Mouse (Mus musculus) liver, adult 2 months (tissue): ENCODE results near the gene Nupr1l. TPM values are rescaled to one million over a fixed set of nuclear protein-coding genes. Genes with fewer than 3 reads are reported as not detected.
A peak's percentile ranks its signal among the peaks of the same experiment; 100 is the strongest.

Source experiments
- DNase-seq: peaks from one replicate; pipeline ENCODE4 v3.0.0-alpha.2; 2011; ENCODE audit warnings: low read depth, low spot score; ENCODE audit errors: extremely low read depth
- H3K27ac ChIP-seq: fragments of 200-500 bp; replicated peaks from 2 replicates; pipeline ENCODE4 v1.5.1; 2012; ENCODE audit warnings: low read depth, mild to moderate bottlenecking, control low read depth, inconsistent platforms, low read length; ENCODE audit not compliant: insufficient read depth
- H3K27me3 ChIP-seq: fragments of 200-500 bp; 2 replicates; pipeline ENCODE4 v1.6.1; 2012; ENCODE audit warnings: mild to moderate bottlenecking, moderate library complexity, low read length, inconsistent platforms; ENCODE audit not compliant: control insufficient read depth, insufficient read depth
- H3K36me3 ChIP-seq: fragments of 200-500 bp; 2 replicates; pipeline ENCODE4 v1.6.1; 2012; ENCODE audit warnings: low read length, inconsistent platforms; ENCODE audit not compliant: control insufficient read depth, insufficient read depth
- H3K4me1 ChIP-seq: fragments of 200-500 bp; 2 replicates; pipeline ENCODE4 v1.6.1; 2011; ENCODE audit warnings: low read length; ENCODE audit not compliant: control insufficient read depth, insufficient read depth
- H3K4me3 ChIP-seq: fragments of 200-500 bp; 2 replicates; pipeline ENCODE4 v1.5.1; 2011; ENCODE audit warnings: low read depth, mild to moderate bottlenecking, control low read depth, low read length, moderate library complexity; ENCODE audit not compliant: insufficient read depth
- H3K79me2 ChIP-seq: fragments of 200-500 bp; 2 replicates; pipeline ENCODE4 v1.6.1; 2012; ENCODE audit warnings: inconsistent platforms, mild to moderate bottlenecking, low read length, moderate library complexity; ENCODE audit not compliant: control insufficient read depth, insufficient read depth
- H3K9ac ChIP-seq: fragments of 200-500 bp; 2 replicates; pipeline ENCODE4 v1.6.1; 2012; ENCODE audit warnings: low read depth, mild to moderate bottlenecking, control low read depth, inconsistent platforms, low read length
- CTCF ChIP-seq: fragments of 200-500 bp; IDR thresholded peaks from 2 replicates; pipeline ENCODE4 v1.5.1; 2011; ENCODE audit warnings: low read depth, low read length, control low read depth
- POLR2A ChIP-seq: fragments of 200-500 bp; IDR thresholded peaks from 2 replicates; pipeline ENCODE4 v1.6.1; 2011; ENCODE audit warnings: low read length, control low read depth; ENCODE audit not compliant: insufficient read depth; ENCODE audit errors: extremely low read depth
- WGBS: fragments of 180-500 bp; shearing (Covaris S2); methylation state at CpG from one replicate; pipeline ENCODE4 v1.1.7; 2018; 5-methylcytosine and 5-hydroxymethylcytosine counted together
- polyA plus RNA-seq: library from polyadenylated mRNA; depleted of rRNA; stranded (reverse); fragments of >200 nt; gene quantifications from 2 replicates; pipeline ENCODE4 v1.2.3, GENCODE M21; 2012; rRNA removed
- total RNA-seq: library from RNA; depleted of rRNA; stranded (reverse); fragments of >200 nt; gene quantifications from 2 replicates; pipeline ENCODE4 v1.2.3, GENCODE M21; 2014; rRNA removed

The Nupr1l gene
- total RNA-seq (0.54 and 2.2 TPM in 2 replicates), polyA plus RNA-seq (1.2 and 2.2 TPM in 2 replicates)

- Histone ChIP-seq H3K4me1 (no peaks in the 10 kb centered on the region), H3K27me3 (no peaks in the 10 kb centered on the region), H3K9ac (peak within 1 kb of the TSS; percentile 90), H3K27ac (peak within 1 kb of the TSS; percentile 86), H3K79me2 (no peaks in the 10 kb centered on the region), H3K4me3 (peak within 1 kb of the TSS; percentile 92), H3K36me3 (no peaks in the 10 kb centered on the region)
- TF ChIP-seq POLR2A, result peak; percentile 49; the same call in 1 of the 2 replicates
- TF ChIP-seq CTCF, result peak; percentile 26
- peak; percentile 65 for DNase-seq
- WGBS, result under 1% methylated on average over 63 of the region's 63 CpGs
Measured at GRCm38 (mm10) chr5:129908242-129908965, at the start of gene Nupr1l. TSS of gene Nupr1l (plus strand) at chr5:129908540.

GRCm38 (mm10) chr5:129862325-129862724 lies 46.0 kb upstream of the Nupr1l start:
- no peaks in the 10 kb centered on the region for H3K4me1 ChIP-seq
- no peak for DNase-seq
- H3K27ac ChIP-seq, result no peak overlapping the region
- H3K36me3 ChIP-seq, result peaks cover 9% of the 10 kb centered on the region
- no peaks in the 10 kb centered on the region for H3K79me2 ChIP-seq
- WGBS, result over 99% methylated on average over 6 of the region's 6 CpGs
- no peak overlapping the region for H3K4me3 ChIP-seq
- no peaks in the 10 kb centered on the region for H3K27me3 ChIP-seq
- no peak for TF ChIP-seq CTCF
- no peak for TF ChIP-seq POLR2A
- no peak overlapping the region for H3K9ac ChIP-seq

DNA sequence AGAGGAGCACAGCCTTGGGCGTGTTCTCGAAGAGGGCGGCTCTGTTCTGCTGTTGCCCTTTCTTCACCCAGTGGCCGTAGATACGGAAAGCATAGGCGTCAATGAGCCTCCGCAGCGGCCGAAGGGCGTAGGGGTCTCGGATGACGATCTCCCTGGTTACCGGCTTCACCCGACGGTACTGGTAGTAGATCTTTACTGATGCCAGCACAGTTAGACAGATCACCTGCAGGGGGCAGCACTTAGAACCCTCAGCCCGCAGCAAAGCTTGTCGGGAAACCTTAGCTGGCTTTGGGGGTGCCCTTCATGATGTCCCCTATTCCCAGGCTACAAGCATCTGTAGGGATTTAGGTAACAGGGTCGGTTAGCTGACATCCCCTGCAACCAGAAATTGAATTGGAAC lies 43.9 kb upstream of the Nupr1l start:
- Histone ChIP-seq H3K27me3 (no peaks in the 10 kb centered on the region), H3K79me2 (no peaks in the 10 kb centered on the region), H3K27ac (no peak overlapping the region), H3K9ac (no peak overlapping the region), H3K4me3 (no peak overlapping the region), H3K4me1 (no peaks in the 10 kb centered on the region), H3K36me3 (peaks cover 5% of the 10 kb centered on the region)
- WGBS, result 18% methylated on average over 18 of the region's 18 CpGs
- TF ChIP-seq CTCF (peak; percentile 69), POLR2A (no peak)
- DNase-seq, result no peak

- Histone ChIP-seq H3K4me3 (no peak overlapping the region), H3K9ac (no peak overlapping the region), H3K79me2 (no peaks in the 10 kb centered on the region), H3K4me1 (no peaks in the 10 kb centered on the region), H3K27me3 (no peaks in the 10 kb centered on the region), H3K36me3 (0 out of 2 replicates have a peak, but pooled peaks cover 2% of the 10 kb centered on the region), H3K27ac (no peak overlapping the region)
- TF ChIP-seq CTCF, result no peak
- no peak for TF ChIP-seq POLR2A
- WGBS, result 76% methylated on average over 12 of the region's 12 CpGs
- DNase-seq, result no peak
Measured at GRCm38 (mm10) chr5:129865841-129866240, 42.5 kb upstream of the Nupr1l start.

GRCm38 (mm10) chr5:129869238-129869995 lies 38.9 kb upstream of the Nupr1l start:
- 87% methylated on average over 19 of the region's 19 CpGs for WGBS
- Histone ChIP-seq H3K36me3 (no peaks in the 10 kb centered on the region), H3K4me3 (no peak overlapping the region), H3K27ac (no peak overlapping the region), H3K9ac (no peak overlapping the region), H3K79me2 (no peaks in the 10 kb centered on the region), H3K27me3 (no peaks in the 10 kb centered on the region), H3K4me1 (no peaks in the 10 kb centered on the region)
- TF ChIP-seq CTCF (no peak), POLR2A (no peak)
- no peak for DNase-seq

DNA sequence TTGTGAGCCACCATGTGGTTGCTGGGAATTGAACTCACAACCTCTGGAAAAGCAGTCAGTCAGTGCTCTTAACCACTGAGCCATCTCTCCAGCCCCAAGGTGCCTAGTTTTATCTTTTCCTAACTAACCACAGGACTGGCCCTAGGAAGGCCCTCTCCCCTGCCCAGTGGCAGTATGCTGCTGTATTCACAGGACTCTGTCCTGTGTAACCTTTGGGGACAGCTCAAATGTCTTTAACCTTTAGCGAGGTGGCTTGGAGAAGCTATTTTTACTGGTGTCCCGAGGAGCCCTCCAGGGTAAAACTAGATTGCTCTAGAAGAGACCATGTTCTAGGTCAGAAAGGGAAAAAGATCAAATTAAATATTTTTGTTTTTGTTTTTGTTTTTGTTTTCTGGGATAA lies 37.1 kb upstream of the Nupr1l start:
- no peaks in the 10 kb centered on the region for H3K27me3 ChIP-seq
- no peaks in the 10 kb centered on the region for H3K79me2 ChIP-seq
- H3K9ac ChIP-seq, result no peak overlapping the region
- no peaks in the 10 kb centered on the region for H3K36me3 ChIP-seq
- no peak overlapping the region for H3K4me3 ChIP-seq
- WGBS, result 82% methylated on average over 2 of the region's 2 CpGs
- no peak overlapping the region for H3K27ac ChIP-seq
- no peak for DNase-seq
- TF ChIP-seq POLR2A (no peak), CTCF (no peak)
- H3K4me1 ChIP-seq, result no peaks in the 10 kb centered on the region
